Mouse (Mus musculus): Measurements from ENCODE around the gene Adam19.

GRCm38 (mm10) chr11:46126827-46127410, 71.1 kb downstream of the Adam19 start:
- no peak for TF ChIP-seq POLR2A (IDR thresholded peaks at IDR 0.05; ENCODE audit: control insufficient read depth, low read depth, low read length)
- no peak for TF ChIP-seq CTCF (IDR thresholded peaks at IDR 0.05; ENCODE audit: control insufficient read depth, insufficient read depth, insufficient replicate concordance, low read depth, low read length)
